Mouse (Mus musculus) gastrocnemius, adult 8-10 months (tissue): Measurements from ENCODE around the gene Mylk2. TPM values are rescaled to one million over a fixed set of nuclear protein-coding genes. Genes with fewer than 3 reads are reported as not detected.

Source experiments
- DNase-seq, 2 experiments: peaks; one replicate each; pipeline ENCODE4 v3.0.0; 2022; ENCODE audit warnings: low spot score in 2 of 2
- total RNA-seq, 4 experiments: library from RNA; stranded (reverse); gene quantifications; 2 replicates each; pipeline ENCODE4 v1.2.4; 2022

Gene Mylk2
- 100 to 1,000 TPM; 731 to 847 (median 747) TPM for total RNA-seq

DNA sequence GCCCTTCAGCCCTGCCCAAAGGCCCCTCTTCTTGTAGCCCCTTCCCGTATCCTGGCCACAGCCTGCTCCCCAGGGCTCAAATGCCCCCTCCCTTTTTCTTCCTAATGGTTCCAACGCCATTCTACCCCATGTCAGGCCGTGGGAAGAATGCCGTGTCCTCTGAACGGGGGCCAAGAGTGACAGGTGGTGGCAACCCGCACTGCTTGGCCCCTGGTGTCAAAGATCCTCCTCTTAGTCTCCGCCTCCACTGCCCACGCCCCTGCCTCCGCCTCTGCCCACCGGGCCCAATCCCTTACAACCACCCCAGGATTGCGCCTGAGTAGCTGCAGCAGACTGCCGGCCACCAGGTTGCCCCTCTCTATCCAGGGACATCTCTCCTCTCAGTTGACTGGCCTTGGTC is at the start of gene Mylk2:
Gene Mylk2, plus strand, starts transcription at position 322 of the 400 bp plus-strand sequence.
- DNase-seq, result peak; percentile 90 to 92

DNA sequence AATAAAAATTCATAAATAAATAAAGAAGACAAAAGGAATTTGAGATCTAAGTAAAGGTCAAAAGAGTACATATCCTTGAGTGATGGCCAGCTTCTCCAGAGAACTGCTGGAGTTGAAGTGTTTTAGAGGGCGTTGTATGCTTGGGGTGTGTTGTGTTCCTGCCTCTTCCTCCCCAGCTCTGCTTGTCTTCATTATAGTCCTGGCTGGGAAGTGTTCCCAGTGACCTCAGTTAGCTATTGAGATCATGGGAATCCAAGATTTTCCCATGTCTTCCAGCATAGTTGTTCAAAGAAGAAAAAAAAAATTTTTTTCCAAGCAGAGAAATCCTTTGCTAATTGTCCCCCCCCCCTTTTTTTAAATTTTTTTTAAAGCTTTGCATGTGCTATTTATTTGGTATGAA is 49.3 kb upstream of the Mylk2 start:
- DNase-seq, result no peak

DNA sequence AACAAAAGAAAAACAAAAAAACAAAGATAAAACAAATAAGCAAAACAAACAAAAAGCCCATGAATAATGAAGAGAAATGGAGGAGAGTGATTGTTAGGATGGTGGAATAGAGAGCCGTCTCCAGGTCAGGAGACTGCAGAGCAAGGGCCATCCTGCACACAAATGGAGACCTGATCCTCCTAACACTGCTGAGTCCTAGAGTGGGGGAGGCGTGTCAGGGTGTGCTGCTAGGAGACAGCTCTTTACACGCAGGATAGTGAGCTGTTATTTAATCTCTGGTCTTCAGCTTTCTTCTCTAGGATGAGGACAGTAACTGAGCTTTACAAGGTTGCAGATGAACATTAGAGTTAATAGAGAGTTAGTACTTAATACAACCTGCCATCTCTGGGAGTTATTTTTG is 48.5 kb upstream of the Mylk2 start:
- DNase-seq, result peak; percentile 7 to 11

DNA sequence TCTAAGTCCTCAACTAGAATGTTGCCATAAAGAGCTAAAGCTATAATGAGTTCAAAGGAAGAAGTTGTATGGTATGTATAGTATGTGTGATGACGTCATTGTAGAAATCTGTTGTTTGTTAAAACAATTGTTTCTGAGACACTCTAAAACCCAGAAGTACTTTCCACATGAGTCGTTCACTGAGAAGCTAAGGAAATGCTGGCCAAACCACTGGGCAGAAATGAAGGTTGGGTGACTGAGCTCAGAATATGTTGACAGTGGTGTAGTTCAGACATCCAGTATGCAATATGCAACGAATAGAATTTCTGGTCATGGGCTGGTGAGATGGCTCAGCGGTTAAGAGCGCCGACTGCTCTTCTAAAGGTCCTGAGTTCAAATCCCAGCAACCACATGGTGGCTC is 47.8 kb upstream of the Mylk2 start:
- no peak for DNase-seq

DNA sequence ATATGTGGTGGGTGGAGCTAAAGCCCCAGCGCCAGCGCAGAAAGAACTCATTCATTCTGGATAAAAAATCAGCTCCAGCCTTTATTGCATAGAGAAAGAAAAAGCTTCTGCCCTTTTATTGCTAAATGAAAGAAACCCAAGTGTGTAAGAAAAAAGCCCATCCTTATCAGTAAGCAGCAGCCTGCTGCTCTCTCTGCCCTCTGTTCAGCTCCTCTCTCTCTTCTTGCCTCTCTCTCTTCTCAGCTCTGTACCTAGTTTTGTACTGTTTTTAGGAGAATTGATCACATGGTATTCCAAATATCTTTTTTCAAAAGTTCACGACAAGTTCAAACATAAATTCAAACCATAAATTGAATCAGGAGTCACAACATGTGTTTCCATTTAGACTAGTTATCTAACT is 32.9 kb upstream of the Mylk2 start:
- no peak for DNase-seq

DNA sequence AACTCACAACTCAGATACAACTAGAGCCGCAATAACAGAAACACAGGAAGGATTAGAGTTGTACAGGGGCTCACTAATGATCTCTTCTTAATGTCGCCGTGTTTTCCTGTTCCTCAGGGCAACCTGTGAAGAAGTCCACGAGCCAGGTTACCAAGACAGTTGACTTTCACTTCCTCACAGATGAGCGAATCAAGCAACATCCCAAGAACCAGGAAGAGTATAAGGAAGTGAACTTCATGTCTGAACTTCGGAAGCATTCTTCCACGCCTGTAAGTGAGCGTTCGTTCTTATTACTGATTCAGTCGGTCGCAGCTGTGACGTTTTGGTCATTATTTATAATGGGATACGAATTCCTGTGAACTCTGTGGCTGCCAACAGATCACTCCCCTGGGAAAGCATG is 30.3 kb upstream of the Mylk2 start:
- no peak for DNase-seq

DNA sequence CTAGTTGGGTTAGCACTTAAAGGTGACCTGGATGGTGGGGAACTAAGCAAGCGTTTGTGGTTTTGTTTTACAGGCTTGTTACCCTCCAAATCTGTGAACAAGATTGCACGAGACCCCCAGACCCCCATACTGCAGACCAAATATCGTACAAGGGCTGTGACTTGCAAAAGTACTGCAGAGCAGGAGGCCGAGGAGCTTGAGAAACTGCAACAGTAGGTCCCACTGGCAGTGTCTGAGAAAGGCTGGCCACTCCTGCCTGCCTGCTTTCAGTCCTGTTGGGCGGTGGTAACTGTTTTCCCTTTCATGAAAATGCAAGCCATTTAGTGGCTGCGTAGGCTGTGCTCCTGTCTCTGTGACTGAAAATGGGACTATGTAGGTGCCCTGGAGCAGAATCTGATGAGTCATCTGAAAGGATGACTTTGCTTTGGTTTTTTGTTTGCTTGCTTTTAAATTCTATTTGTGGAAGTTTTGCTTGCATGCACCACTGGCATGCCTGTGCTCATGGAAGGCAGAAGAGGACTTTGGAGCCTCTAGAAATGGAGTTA is 27.0 kb upstream of the Mylk2 start:
- DNase-seq, result no peak

DNA sequence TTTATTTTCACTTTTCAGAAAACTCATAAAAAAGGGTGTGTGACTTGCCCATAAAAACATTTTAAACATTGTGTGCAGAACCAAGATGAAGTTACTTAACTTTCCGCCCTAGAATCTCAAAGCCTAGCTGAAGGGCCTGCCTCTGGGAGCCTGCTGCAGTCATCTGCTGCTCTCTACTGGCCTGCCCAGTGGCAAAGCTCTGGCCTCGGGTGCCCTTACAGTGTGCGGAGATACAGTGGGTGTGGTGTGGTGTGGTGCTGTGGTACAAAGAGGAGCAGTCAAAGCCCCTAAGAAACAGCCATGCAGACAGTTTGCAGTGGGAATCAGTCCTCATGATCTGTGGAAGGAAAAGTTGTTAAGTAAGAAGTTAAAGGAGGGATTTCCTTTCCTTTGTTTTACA is 23.9 kb upstream of the Mylk2 start:
- no peak for DNase-seq

DNA sequence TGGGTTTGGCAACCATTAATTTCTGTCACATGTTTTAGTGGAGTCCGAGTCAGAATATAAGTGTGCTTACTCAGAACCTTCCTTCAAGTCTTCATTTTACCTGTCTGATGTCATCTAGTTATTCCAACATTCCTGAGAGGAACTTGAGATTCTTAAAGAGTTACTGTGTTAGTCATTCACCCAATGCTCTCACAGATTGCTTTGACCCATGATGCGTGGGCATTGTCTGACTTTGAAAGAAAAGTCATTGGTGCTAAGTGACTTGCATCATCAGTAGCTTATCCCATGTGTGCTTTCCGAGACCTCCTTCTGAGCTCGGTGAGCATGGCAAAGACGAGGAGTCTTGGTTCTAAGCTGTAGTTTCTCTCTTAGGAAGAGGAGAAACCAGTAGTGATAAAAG is 22.4 kb upstream of the Mylk2 start:
- DNase-seq, result no peak

DNA sequence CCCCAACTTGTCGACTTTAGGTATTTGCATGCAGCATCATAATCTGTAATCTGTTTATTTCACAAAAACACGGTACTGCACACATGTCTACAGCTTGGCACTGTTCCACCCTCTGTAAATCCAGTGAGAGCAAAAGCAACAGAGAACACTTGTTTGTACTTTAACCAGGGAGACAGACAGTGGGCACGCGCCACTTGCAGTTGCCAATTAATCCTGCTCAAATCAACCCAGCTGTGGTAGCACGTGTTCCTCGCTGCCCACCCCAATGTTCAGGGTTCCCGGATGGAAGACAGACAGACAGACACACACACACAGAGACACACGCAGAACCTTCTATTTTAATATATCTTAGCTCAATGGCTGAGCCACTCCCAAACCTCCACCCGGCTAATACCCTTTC is 15.3 kb upstream of the Mylk2 start:
- DNase-seq, result no peak

DNA sequence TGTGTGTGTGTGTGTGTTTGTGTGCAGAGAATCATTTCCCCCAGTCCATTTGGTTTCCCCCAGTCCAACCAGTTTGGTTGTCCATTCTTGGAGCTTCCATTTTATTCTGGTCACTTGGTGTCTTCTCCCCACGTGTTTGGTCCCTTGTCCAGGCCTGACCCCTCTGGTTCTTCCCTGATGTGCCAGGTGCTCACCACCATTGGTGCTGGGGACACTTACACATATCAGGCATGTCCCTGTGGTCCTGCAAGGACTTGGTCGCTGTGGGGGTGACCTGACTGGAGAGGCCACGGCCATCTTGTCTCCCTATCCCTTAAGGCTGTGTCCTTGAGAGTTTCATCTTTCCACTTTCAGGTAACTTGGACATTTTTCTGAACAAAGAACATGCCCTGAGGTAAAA is 14.2 kb upstream of the Mylk2 start:
- no peak for DNase-seq

DNA sequence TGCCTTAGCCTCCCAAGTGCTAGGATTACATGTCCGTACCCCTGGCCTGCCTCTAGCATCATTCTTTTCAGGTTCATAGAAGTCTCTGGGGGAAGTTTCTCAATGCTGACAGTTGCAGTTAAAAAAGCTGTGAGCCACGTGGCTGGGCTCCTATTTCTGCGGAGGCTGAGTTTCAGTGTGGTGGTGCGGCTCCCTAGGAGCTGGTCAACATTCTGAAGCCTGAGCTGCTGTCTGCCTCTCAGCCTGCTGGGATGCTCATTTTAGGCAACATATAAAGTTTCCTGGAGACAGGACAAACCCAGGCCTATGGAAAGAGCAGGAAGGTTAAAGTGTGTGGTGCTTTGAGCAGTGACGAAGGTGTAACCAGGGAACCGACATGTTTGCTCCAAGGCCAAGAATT is 12.1 kb upstream of the Mylk2 start:
- DNase-seq, result peak in 1 of 2 experiments; percentile 56

DNA sequence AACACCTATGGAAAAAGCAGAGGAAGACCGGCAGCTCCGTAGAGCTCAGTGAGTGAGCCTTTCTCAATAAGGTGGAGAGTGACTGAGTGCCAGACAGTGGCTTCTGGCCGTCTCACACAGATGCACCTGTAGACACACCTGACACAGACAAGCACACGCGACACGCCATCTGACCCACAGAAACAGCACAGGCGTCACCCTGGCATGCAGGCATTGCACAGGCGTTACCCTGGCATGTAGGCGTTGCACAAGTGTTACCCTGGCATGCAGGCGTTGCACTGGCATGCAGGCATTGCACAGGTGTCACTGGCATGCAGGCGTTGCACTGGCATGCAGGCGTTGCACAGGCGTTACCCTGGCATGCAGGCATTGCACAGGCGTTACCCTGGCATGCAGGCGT is 9.9 kb upstream of the Mylk2 start:
- DNase-seq, result no peak

DNA sequence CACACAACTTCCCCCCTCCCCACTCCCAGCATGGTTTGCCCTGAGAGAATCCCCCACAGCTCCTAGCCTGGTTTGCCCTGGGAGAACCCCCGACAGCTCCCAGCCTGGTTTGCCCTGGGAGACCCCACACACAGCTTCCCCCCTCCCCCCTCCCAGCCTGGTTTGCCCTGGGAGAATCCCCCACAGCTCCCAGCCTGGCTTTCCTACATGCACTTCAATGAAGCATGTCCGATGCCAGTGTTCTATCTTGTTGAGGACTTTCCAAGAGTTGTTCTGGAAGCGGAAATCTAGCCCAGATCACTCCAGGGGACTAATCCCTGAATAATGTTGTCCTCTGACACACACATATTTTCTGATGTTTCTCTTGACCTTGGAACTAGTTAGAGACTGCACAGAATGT is 8.5 kb upstream of the Mylk2 start:
- no peak for DNase-seq

DNA sequence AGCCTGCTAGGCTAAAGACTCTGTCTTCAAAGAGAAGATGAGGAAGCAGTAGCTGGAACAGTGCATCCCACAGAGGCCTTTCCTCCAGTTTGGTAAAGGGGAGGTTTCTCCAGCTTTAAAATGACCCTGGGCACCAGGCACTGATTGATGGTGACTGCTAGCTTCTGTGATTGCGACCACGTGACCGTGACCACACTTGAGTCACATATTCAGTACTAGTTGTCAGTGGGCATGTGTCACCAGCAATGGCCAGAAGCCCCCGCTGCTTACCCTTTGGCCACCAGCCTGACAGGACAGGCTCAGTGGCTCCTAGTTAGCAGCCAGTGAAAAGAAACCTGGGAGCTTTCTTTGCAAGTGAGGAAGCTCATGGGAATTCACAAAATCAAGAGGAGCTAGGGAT is 7.6 kb upstream of the Mylk2 start:
- DNase-seq, result no peak

DNA sequence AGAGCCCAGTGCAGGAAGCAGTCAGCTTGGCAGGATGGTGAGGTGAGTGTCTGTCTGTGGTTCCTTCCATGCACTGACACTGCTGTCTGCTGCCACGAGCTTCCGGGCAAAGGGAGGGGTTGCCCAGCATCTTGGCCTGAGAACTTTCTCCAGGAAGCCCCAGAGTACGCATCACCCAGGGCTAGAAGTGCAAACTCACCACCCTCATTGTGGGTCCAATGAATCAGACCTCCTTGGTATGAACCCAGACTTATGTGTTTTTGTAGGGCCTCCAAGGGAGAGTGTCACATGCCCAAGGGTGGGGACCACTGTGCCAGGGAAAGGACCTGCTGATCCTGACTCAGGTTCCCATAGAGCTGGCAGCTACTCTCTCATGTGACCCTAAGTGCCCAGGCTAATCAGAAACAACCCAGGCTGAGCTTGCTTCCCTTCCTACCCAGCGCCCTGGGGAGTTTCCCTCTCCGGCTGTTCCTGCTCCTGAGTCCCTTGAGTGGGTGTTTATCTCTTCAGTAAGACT is 7.0 kb upstream of the Mylk2 start:
- DNase-seq, result peak; percentile 72 to 81

DNA sequence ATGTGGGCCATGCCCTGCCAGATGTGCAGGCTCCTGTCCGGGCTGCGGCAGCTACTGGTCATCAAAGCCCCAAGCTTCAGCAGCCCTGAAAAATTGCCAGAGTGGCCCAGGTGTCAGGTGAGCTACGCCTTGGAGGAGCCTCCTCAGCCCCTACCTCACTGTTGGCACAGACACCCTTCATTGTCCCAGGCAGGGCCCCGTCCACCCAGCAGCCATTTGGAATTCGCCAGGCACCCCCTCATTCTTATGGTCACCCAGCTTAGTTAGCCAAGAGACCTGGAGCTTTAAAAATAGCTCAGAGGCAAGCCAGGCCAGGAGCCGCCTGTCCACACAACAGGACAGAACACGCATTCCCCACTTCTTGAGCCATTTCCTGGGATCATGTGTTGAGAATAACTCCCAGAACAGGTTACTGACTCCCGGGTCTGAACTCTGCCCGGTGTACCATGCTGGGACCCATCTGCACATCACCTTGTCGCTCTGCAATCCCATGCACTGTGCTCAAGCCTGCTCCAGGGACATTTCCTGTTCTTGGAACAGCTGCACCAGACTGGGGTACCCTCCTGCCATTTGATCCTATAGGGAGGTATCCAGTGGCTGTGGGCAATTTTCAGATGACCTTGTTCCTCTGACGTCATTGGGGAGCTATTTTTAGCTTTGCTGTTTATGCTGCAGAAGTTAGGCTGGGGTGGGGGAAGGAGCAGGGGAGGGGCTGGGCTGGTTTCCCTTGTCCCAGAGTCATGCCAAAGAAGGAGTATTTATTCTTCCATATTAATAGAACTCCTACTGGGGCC is 5.9 kb upstream of the Mylk2 start:
- DNase-seq, result peak in 1 of 2 experiments; percentile 66

DNA sequence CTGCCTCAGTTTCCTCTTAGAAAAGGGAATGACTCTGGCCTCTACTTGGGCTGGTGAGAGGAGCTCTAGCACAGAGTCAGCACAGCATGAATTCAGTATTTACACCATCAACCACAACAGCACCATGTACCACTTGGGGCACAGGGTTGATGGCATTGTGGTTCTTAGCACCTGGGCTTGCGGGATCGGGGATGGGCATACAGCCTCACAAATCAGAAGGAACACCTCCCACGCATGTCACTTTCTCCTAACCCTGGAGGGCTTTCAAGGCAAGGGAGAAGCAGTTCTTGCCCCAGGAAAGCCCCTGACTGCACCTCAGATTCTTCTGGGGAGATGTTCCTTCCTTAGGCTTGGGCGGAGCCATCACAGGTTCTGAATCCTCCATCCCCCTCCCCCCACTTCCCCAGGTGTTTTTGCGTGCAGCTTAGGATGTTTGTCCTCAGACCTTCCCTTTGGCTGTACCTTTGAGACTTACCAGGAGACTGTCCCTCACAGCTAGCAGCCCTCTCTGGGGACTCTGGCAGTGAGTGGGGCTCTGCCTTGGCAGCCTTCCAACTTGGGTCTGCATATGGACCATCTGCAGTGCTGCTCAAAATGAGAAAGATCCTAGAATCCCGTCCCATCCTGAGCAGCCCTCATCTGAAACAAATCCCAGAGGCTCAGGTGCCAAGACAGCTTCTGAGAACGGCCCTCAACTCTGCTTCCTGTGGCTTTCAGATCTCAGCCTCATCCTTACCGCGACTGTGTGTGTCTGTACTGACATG is 4.7 kb upstream of the Mylk2 start:
- no peak for DNase-seq

DNA sequence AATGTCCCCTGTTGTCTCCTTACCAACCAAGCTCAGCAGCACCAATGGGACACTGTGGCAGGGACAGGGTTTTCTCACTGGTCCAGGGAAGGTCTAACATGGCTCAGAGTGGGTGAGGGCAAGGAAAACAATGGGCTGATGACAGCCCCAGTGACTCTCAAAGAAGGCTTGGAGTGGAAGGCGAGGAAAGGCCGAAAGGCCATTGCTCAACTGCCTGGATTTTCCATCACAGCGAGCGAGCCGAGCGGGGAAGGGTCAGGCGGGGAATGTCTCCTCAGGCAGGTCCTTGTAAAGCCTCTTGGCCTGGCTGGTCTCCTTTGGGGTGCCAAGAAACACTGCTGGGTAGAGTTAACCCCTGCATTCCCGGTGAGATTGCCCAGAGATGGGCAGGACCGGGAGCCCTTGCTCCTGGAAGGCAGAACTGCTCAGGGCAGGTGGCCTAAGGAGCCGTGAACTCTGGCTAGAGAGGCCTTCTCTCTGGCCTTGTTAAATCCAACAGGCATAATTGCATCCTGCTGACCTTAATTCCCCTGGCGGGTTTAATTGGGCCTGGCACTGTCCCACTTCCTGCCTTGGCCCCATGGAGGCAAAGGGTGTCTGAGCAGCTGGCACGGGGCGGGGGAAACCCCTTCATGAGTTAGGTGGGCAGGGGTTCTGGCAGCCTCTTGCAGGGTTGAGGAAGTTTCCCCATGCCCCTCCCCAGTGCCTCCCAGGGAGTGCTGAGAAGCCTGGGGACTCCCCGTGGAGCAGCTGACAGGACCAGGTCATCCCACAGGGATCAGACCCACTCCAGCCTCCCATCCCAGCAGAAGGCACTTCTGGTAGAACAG is 3.8 kb upstream of the Mylk2 start:
- no peak for DNase-seq

DNA sequence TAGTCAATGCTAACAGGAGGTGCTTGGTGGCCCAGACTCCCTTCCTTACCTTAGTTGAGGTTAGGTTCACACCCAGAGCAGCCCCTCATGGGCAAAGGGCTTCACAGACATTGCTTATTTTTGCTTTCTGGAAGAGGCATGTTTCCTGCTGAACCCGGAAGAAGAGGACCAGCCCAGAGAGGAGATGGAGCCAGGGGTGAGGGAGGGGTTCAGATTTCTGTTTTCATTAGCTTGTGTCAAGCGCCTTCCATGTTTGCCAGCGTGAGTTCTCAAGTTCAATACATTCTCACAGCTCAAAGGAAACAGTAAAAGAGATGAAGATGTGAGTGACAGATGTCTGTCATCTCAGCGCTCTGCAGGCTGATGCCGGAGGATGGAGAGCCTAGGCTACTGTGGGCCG is 1.3 kb upstream of the Mylk2 start:
- DNase-seq, result no peak

DNA sequence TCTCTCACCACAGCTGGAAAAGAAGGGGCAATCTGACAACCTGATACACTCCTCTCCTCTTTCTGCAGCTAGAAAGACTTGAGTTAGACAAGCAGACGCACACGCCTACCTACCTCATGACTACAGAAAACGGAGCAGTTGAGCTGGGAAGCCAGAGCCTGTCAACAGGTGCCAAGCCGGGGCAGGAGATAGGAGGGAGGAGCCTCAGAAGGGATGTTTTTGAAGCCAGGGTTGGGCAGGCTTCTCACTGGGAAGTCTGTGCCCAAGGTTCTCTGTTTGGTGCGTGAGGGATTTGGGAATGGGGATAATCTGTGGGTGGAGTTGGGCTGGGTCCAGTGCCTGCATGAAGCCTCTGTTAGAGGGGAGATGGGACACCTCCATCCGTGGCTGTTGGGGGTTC is 280 bp downstream of the Mylk2 start:
- DNase-seq, result peak in 1 of 2 experiments; percentile 67

DNA sequence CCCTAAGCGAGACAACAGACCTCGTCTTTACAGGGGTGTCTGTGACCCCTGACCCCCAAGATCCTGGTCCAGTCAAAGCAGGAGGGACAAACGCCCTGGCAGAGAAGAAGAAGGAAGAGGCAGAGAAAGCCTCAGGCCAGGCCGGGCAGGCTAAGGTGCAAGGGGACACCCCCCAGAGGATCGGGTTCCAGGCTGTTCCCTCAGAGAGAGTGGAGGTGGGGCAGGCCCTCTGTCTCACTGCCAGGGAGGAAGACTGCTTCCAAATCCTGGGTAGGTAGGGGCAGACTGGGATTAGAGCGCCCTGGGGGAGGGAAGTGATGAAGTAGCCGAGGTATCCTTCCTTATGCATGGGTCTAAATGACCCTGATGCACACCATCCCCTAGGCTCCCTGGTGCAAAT is 2.3 kb downstream of the Mylk2 start:
- peak; percentile 71 to 81 for DNase-seq
